Mouse (Mus musculus): ENCODE data around the gene Gltp.

The Gltp gene

GRCm38 (mm10) chr5:114690633-114691567 lies at the start of gene Gltp:
Gene Gltp, minus strand, starts transcription at chr5:114690984.
- peak; percentile 91 for DNase-seq

DNA sequence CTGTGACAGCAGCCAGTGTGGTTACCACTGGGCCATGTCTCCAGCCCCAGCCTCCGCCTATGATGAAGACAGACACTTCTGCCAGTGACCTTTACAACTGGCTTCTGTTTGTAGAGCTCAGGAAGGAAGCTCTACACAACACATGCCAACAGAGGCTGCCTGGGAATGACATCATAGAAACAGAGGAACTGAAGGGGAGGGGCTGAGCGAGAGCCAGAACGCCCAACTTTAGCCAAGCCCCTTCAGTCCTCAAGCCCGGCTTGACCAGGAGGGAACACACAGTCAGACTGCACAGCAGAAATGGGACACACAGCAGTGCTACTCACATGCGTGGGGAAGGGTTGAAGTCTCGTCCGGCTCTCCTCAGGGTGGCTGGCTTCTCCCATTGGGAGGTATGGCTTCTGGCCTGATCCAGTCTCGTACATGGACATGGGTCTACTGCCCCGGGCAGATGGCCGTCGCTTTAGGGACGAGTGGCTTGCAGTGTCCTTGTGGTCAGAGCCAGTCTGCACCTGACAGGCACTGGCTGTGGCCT lies 48.0 kb upstream of the Gltp start:
- DNase-seq: peak; percentile 70

- no peak for DNase-seq
These were observed 46.5 kb upstream of the Gltp start for GRCm38 (mm10) chr5:114737090-114737887.

- no peak for DNase-seq
These were observed 42.8 kb upstream of the Gltp start for GRCm38 (mm10) chr5:114733606-114734005.

DNA sequence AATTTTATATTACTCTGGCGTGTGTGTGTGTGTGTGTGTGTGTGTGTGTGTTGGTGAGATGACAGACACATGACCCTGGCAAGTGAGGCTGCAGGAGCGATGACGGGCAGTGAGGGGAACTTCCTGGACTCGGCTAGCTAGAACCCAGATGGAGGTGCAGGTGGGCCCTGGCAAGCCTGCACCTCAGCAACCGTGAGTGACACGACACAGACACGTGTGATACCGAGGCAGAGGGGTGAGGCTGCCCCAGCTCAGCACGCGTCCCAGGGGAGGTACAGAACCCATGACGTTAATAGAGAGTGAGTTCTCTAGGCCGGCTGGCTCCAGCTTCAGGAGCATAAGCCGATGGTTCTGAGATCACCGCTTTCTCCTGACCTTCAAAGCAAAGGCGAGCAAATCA lies 41.2 kb upstream of the Gltp start:
- no peak for DNase-seq

DNA sequence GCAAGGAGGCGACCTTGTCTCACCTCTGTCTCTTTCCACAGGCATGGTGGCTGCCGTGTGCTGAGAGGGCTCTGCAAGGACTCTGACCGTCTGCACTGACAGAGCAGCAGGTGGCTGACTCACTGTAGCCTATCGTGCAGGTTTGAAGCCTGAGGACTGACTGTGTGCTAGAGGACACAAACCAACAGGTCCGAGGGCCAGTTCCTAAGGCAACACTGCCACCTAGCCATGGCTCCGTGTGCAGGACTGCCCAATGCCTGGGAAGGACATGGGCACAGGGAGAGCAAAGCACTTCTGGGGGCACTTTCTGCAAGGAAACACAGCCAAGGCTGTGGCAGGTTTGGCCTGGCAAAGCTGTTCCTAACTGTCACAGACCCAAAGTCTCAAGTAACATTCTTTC lies 40.7 kb upstream of the Gltp start:
- no peak for DNase-seq

GRCm38 (mm10) chr5:114730129-114730528 lies 39.3 kb upstream of the Gltp start:
- DNase-seq: no peak

DNA sequence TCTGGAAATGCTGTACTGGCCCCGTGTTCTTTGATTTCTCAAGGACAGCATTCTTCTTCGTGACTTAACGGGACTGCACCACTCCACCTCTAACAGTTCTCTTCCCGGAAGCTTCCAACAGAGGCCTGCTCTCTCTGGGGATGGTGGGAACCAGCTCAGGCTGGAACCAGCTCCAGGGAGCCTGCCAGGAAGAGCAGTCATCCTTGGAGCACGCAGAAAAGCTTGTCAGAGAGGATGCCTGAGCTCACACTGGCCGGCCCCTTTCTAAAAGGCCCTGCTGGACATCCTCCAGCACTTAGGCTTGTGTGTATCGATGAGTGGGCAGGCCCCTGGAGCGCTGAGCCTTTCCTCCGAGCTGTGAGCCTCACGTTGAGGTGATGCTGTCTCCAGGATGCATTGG lies 37.4 kb upstream of the Gltp start:
- no peak for DNase-seq

DNA sequence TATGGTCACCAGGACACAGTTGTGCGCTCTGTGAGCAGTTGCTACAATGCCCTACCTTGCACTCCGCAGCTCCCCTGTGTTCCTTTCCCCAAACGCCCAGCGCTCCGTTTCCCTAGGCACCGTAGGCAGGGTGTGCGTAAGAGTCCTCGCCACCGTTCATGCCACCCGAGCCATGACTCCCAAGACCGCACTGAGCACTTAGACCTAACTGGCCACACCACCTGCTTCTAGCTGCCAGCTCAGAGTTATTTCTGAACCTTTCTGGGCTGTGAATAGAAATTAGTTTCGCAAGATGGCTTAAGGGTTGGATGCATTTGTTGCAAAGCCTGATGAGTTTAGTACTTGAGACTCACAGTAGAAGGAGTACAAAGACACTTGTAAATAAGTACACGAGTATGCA lies 32.1 kb upstream of the Gltp start:
- DNase-seq: no peak

DNA sequence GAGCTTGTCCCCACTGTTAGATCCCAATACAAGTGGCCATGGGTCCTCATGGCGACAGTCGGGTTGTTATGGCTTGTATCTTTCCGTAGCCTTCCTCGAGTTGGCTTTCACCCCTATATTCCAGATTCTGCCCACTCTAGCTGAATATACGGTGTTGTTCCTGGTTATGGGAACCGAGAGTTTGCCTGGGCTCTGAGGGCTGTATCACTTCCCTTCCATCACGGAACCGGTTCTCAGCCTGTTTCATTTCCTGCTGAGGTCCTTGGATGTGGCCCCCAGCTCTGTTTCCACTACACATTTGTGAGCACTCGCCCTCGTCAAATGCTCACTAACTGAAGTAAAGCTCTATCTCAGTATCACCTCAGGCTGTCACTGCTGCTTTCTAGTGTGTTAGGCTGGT lies 31.2 kb upstream of the Gltp start:
- no peak for DNase-seq

DNA sequence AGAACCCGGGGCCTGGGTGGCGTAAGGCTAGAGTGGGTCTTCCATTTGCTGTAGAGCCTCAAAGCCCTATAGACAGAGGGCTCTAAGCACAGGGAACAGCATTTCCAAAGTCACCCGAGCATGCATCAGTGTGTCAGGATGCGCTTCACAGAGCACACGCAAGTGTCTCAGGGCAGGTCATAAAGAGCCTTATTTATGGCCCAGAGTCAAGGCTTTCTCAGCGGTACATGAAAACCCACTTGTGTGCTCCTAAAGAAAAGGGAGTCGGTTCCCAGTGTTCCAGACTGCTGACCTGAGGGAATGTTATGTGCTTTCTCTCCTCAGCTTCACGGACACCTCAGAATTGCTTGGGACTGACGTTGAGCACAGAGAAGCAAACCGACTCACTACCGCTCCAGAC lies 30.0 kb upstream of the Gltp start:
- DNase-seq: no peak

GRCm38 (mm10) chr5:114719928-114720270 lies 29.1 kb upstream of the Gltp start:
- no peak for DNase-seq

DNA sequence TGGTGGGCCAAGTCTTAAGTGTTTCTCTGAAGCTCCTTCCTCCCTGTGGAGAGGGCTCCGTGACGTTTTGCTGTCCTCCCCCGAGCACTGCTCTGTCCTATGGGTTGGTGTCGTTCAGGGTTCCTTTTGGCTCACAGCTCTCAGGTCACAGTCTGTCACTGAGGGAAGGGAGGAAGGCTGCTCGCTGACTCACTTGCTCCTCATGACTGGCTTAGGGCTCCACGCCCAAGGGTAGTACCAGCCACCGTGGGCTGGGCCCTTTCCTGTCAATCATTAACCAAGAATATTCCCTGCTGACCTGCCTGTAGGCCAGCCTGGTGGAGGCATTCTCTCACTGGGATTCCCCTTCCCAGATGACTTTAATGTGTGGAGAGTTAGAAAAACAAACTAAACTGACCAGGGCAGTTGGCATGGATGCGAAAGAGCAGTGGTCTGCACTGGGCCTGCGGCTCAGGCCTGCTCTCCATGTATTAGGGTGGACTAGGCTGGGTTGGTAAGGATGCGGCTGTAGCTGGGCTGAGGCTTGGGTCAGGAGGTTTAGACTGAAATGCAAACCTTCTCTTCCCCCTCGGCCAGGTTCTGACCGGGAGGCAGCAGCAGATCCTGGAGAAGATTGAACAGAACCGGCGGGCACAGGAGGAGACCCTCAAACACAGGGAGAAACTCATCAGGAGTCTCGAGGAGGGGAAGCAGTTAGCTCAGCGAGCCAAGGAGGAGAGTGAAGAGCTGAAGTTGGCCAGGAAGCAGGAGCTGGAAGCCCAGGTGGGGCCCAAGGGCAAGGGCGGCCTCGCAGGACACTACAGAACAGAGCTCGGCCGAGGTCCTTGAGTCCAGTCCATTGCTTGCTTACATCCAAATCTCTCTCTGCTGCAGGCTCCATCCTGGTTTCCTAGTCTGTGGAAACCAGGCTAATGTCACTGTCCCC lies 28.5 kb upstream of the Gltp start:
- peak; percentile 91 for DNase-seq

DNA sequence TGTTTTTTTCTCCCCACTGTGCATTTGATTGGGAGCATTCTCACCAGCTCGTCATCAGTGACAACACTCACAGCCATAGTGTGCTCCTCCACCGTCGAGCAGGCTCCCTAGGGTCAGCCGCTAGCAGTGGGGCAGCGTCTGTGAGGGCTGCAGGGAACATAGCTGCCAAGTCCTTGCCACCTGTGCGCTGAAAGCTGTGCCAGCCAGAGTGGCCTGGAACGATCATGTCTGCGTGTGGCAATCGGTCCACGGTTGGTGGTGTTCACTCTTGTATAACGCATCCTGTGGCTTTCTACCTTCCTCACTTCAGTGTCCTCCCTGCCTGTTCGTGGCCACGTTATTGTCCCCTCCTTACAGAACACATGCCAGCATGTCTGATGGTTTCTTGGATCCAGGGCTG lies 27.7 kb upstream of the Gltp start:
- no peak for DNase-seq

DNA sequence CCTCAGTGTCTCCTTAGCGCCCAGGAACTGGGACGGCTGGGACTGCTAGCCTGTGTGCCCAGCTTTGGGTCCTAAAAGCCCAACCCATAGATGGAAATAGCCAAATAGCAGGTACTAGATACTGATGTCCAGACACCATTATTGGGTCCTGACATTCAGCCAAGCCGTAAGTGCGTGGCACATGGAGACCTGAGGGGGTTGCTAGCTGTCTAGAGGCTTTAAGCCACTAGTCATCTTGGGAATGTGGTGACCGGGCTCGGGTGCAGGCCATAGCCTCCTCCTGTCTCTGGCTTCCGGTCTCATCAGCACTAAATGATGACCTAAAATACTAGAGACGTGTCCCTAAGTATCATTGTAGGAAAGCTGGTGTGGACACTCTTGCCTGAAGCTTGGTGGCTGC lies 27.2 kb upstream of the Gltp start:
- DNase-seq: no peak

- DNase-seq: no peak
These were observed 26.5 kb upstream of the Gltp start for GRCm38 (mm10) chr5:114717292-114717691.

DNA sequence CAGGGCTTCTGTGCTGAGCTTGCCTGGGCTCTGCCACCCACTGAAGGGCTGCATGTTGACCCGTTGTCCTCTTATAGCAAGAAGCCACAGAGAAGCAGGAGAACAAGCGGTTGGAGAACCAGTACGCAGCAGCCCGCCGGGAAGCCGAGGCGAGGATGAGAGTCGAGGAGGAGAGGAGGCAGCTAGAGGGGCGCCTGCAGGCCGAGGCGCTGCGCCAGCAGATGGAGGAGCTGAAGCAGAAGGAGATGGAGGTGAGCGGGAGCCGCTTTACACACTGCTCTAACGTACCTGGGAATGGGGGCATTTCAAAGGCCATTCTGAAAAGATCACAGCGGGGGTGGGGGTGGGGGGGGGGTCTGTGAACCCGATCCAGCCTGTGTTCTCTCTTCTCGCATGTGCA lies 23.8 kb upstream of the Gltp start:
- DNase-seq: no peak

DNA sequence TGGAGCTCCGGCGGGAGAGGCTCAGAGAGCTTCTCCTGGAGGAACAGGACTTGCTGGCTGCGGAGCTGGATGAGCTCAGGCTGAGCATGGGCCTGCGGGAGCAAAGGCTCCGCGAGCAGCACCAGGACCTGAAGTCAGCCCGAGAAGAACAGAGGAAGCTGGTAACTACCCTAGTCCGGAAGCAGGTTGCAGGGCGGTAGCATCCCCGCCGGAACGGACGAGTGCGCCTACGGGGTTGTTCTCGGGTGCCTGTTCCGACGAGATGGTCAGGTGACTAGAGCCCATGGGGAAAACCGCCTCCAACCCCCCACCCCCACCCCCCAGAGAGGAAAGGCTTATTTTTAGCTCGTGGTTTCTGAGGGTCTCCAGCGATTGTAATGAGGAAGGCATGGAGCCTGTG lies 18.6 kb upstream of the Gltp start:
- no peak for DNase-seq

- no peak for DNase-seq
These were observed 17.7 kb upstream of the Gltp start for GRCm38 (mm10) chr5:114708491-114708890.

GRCm38 (mm10) chr5:114707265-114708068 lies 16.7 kb upstream of the Gltp start, which contains the start of gene Tchp:
Gene Tchp, plus strand, starts transcription at chr5:114707760.
- DNase-seq: peak; percentile 94
